Mouse (Mus musculus) olfactory bulb, adult 2 months (tissue): ENCODE results near the gene Wfs1.

Source experiments
- CTCF ChIP-seq: fragments of 200-500 bp; IDR thresholded peaks from 2 replicates; pipeline ENCODE4 v1.5.1; 2012; ENCODE audit warnings: low read depth, mild to moderate bottlenecking, low read length, moderate library complexity; ENCODE audit not compliant: insufficient read depth
- POLR2A ChIP-seq: fragments of 200-500 bp; IDR thresholded peaks from 2 replicates; pipeline ENCODE4 v1.6.1; 2012; ENCODE audit warnings: mild to moderate bottlenecking, low read depth, low read length, moderate library complexity; ENCODE audit not compliant: insufficient read depth

GRCm38 (mm10) chr5:37010666-37011317 is 21.8 kb upstream of the Wfs1 start:
- TF ChIP-seq CTCF (no peak), POLR2A (no peak)
